Mouse (Mus musculus): ENCODE results near the gene Narfl.

Gene Narfl

DNA sequence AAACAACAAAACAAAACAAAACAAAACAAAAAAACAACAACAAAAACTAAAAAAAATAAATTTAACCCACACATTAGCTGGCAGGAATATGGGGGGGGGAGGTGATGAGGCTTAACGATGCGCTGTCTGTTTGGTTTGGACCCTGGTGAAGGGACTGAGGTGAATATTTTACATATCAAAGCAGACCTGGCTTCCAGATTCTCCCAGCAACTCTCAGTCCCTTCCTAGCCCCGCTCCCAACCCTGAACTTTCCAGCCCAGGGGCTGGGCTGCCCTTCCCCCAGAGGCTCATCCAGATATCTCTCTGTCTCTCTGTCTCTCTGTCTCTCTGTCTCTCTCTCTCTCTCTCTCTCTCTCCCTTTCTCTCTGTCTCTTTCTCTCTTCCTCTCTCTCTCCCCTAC is 11.0 kb upstream of the Narfl start:
- DNase-seq (ENCODE audit: low spot score) = no peak

DNA sequence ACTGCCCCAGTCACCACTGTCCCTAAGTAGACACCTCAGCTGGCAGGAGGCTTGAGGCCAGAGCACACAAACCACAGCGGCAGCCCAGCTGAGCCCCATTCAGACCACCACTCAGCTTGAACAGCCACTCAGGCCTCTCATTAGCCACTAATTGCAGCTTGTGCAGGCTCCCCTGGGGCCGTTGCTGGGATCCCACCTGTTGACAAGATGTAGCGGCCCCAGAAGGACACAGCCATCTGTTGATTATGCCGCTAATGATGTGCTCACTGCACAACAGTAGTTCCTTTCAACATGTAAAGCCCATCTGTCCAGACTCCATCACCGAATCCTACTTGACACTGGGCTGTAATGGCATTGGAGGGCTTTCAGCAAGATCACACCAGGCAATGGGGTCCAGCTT is 7.7 kb upstream of the Narfl start:
- no peak for DNase-seq (ENCODE audit: low spot score)

DNA sequence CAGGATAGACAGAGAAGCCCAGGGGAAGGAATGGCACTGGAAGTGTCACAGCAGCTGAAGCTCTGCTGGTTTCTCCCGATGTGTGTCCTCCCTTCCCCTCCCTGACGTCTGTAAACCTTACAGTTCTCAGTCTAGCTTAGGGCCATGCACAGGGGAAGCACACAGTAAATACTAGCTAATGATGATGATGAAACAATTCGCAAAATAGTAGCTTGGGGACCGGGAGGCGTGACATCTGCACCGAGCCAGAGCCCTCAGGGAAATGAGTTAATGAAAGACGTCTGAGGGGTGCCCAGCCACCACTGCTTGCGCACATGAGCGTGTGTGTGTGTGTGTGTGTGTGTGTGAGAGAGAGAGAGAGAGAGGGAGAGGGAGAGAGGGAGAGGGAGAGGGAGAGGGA is 4.2 kb upstream of the Narfl start:
- no peak for DNase-seq (ENCODE audit: low spot score)

DNA sequence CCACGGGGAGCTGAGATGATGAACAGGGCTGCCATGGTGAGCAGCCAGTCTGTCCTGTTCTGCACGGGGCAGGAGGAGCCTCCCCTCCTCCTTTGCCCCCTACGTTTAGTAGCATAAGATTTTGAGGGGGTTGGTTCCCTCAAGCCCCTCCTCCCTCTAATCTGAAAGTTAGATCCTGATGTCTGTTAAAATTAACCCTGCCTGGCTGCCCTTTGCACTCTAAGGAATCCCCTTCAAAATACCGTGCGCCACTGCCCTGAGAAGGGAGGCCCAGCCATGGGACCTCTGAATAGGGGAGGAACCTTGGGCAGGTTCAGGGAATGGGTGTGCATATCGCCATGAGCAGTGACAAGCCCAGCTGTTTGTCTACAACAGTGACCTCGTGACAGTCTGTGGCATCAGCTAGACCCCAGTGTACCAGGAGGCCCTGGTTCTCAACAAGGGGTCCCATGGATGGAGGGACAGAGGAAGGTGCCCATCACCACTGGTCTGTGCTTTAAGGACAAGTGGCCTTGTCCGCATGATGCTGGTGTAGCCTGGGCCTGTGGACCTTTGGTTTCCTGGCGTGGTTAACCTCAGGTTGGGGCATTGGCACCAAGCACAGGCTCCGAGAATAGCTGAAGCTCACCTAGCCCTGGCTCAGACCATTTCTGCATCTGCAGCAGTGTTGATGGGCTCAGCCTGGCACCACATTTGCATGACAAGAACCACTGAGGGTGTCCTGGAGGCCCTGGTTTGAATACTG is 1.9 kb downstream of the Narfl start:
- no peak for DNase-seq (ENCODE audit: low spot score)

DNA sequence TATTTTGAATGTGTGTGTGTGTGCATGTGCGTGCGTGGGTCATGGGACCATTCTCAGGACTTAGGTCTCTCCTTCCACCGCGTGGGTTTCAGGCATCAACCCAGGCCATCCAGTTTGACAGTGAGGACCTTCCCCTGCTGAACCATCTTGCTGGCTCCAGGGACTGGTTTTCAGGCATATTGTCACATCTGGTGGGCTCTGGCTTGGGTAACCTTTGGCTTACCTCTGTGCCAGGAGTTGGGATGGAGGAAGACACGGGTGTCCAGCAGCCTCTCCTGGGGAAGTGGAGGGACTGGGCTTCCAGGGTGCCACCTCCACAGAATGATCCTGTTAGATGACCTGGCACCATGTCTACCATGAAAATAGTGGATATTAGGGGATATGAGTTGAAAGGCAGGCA is 4.4 kb downstream of the Narfl start:
- DNase-seq (ENCODE audit: low spot score) = no peak

DNA sequence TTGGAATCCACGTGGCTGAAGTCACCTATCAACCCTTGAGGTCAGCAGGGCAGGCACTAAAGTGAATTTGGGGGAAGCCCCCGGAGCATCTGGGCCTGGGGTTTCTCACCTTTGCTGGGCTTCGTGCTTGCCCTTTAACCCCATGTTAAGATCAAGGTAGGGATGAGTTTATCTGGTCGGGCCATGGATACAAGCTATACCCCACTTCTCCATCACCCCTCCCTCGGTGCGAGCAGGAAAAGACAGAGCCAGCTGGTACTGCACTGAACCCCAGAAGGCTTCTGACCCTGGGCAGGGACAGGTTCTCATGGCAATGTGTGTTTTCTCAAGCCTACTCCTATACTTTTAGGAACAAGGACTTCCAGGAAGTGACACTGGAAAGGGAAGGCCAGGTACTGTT is 7.8 kb downstream of the Narfl start:
- DNase-seq (ENCODE audit: low spot score) = no peak

DNA sequence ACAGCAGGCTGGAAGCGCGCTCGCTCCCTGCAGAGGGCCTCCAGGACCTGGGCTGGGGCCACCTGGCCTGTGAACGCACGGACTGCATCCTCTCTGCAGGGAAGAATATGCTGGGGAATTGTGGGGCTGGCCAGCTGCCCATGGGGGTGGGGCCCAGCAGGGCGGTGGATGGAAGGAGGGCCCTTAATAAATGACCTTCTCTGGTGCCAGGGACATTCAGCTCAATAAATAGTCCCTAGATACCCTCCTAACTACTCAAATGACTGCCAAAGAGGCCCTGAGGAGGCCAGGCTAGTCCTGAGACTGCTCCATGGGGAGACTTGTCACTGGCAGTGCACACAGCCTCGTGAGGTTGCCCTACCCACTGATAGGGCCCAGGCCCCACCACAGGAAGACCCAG is 9.5 kb downstream of the Narfl start:
- no peak for DNase-seq (ENCODE audit: low spot score)

DNA sequence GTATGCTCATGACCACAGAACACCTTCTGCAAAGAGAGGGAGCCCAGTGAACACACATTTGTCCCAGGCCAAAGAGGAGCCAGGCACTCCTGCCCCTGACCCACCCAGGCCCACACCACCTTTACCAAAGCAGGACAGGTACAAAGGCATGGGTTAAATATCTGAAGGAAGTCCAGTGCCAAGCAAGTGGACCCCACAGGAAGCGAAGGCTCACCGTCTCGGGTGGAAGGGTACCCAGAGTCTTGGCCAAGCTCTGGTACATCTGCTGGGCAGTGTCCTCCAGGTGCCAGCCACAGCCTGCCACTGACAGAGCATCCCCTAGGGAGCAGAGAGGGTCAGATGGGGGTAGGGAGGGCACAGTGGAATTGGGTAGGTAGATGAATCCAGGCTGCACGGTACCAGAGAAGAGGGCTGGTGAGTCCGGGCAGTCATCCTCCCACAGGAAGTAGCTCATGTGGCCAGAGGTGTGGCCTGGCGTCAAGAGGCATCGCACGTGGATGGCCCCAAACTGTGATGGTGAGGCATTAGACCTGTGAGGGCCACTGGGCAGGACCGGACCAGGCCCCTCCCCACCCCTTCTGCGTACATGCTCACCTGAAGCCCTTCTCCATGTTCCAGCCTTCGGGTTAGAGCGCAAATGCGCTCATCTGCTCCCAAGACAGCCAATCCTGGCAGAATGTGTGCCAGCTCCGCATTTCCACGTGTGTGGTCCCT is 10.4 kb downstream of the Narfl start:
- DNase-seq (ENCODE audit: low spot score) = no peak

DNA sequence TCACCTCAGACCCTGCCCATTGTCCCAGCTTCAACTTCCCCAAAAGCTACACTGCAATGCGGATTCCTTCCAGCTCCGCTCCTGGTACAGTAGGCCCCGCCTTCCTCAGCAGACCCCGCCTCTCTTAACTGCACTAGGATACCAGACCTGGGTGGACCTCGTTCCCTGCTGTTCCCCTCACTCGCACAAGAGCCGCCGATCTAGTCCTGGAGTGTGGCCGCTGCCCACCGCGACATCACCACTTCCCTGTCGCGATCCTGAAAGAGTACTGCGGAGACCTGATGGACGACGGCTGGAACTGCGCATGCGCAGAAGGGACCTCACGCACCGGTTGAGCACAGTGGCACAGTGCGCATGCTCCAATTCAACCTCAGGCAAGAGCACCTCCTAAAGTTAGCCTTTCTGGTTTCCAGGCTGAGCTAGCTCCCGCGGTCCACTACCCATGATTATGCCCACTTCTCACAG is 11.7 kb downstream of the Narfl start, which contains the start of gene Haghl:
Haghl (minus strand) TSS at position 393 of the 465 bp plus-strand sequence.
- DNase-seq (ENCODE audit: low spot score) = peak; percentile 91

DNA sequence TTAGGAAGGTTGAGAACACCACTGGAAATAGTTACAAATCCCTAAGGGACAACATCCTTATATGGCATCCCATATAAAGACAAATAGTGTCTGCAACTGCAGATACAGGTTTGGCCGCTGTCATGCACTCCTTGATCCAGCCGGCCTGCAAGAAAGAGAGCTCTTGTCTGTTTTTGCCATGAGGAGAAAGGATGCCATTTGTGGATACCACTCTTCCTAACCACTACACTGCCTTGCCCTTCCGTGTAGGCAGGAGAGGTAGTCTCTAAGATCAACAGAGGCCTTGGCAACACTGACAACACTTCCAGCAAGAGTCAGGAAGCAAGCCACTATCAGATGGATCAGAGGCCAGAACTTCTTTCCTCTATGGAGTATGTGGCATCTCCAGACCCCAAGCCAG is 12.7 kb downstream of the Narfl start, which contains the start of gene Ccdc78:
Ccdc78 (plus strand) TSS at position 301 of the 400 bp plus-strand sequence.
- DNase-seq (ENCODE audit: low spot score) = no peak

DNA sequence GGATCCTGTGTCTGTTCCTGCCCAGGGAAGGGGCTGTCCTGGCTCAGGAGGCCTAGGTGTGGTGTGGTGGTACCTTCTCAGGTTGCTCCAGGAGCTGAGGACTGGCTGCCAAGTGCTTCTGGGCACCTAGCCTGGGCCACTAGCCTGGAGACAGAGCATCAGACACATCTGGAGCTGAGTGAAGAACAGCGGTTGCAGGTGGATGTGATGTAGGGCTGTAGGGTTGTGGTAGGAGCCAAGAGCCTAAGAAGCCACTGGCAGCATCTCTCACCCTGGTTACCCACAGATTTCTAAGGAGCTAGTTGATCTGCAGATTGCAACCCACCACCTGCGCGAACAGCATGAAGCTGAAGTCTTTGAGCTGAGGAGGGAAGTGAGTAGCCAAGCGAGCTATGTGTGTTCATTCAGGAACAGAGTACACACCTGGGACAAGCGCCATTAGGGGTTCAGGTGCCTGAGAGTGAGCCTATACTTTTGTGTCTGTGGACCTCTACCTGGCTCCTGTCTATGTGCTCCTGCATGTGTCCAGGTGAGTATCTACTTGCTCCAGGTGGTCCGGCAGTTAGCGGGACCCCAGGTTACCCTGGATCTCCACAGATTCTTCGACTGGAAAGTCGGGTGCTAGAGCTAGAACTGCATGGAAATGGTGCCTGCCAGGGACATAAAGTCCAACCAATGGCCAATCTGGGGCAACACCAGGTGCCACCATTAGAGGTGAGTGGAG is 13.4 kb downstream of the Narfl start:
- DNase-seq (ENCODE audit: low spot score) = no peak

DNA sequence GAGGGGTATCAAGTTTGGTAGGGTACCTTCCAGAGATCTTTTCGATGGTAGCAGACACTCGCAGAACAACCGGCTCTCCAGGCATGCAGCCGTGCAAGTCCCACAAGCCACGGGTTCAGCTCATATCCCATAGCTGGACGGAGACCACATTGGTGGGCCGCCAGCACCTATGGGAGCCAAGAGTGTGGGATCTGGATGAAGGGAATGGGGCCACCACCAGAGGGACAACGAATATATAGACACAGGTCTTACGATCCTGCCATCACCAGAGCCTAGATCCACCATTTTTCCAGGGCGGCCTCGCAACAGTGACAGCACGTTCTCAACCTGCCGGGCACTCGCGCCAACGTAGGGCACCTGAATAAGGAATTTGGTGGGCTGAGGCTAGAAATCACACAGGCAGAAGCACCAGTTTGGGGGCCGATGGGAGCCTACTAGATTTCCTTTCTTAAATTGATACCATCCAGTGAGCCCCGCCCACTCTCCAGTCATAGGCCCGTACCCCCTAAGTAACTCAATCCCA is 17.8 kb downstream of the Narfl start:
- no peak for DNase-seq (ENCODE audit: low spot score)

DNA sequence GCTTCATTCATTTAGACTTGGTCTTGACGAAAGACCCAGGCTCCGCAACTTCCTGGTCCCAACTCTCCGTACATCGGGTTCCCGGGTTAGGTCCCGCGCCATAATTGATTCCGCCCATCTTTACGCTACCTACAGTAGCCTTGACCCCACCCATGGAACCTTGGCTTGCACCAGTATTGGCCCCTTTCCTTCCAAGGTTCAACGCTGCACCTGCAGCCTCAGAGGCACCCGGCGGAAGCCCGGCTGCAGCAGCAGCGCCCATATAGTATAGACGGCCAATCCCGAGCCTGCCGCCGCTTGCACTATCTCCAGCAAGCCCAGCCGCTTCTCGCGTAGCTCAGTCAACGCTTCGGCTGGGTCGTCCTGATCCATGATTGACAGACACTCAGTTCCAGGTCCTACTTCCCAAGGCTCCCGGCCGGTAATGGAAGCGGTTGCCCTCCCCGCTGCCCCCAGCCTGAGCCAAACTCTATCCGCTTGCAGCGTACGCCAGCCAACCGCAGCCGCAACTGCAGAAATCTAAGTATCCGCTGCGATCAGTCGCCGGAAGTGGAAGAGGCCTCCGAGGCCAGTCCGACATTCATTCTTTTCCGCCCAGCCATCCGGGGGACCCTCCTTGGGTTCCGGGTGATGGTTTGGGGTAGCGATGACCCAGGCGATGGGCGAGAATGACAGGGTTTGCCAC is 18.4 kb downstream of the Narfl start:
- peak; percentile 78 for DNase-seq (ENCODE audit: low spot score)

DNA sequence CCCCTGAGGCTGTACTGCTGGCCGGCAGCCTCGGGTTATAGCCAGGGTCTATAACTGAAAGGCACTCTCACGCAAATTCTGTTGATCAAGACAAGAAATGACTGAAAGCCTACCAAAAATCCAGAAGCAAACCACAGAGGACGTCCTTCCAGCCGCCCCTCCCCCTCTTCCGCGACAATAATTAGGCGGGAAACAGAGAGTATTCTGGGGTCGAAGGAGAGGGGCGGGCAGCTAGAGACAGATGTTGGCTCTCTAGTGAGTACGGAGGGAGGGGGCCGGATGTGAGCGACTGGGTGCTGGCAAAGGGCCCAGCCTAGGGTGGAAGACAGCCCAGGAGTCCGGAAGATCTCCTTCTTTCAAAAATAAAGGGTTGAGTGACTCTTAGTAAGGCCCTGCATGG is 19.0 kb downstream of the Narfl start, which contains the start of gene Fam173a:
Fam173a (minus strand) TSS at position 287 of the 400 bp plus-strand sequence.
- peak; percentile 54 for DNase-seq (ENCODE audit: low spot score)

DNA sequence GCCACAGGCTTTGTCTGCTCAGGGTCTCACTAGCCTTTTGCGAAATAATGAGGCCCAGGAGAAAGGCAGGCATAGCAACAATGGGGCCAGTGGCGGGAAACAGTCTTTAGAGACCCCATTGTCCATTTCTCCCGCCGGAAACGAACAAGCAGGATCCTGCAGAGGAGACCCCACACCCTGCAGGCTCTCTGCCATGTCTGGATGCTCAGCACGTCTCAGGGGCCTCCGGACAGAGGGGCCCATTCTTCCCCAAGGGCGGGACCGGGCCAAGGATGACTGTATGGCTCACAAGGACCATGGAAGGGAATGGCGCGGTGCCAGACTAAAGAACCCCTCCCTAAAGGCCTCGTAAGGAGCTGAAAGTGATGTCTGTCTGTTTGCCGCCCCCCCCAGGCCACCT is 20.6 kb downstream of the Narfl start:
- no peak for DNase-seq (ENCODE audit: low spot score)

DNA sequence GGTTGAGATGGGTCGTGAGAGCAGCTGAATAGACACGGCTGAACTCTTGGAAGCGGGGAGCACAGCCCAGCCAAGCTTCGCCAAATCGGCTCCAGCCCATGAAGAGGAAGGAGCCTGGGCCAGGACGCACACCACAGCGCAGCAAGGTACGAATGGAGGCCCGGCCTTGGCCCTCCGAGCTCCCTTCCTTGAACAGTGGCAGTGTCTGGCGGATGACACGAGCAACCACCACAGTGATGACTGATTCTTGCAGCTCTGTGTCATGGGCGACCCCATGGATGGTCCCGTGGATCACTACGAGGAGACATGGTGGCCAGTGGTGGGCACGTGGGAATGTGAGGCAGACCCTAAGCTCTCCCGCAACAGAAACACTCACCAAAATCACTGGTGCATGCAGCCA is 21.4 kb downstream of the Narfl start:
- no peak for DNase-seq (ENCODE audit: low spot score)

DNA sequence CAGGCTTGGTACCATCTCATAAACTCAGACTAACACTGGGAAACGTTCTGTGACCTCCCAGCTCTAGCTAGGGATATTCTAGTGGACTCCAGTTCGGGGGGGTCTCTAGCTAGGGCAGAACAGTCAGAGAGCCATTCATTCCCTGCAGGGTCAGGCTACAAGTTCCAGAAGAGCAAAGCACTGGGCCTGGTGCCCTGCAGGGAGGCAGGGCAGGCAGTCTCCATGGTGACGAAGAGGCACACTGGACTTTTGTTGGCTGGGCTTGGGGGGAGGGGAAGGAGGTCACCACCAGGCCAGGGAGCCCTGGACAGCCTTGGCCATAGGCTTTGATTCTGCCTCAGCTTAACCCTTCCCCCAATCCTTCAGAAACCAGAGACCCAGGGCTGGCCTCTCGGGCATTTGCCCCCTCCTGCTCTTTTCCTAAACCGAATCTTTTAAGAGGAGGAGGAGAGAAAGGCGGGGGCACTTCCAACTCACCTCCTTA is 22.1 kb downstream of the Narfl start, which contains the start of gene AC134908.4:
AC134908.4 (minus strand) TSS at position 51 of the 484 bp plus-strand sequence.
- no peak for DNase-seq (ENCODE audit: low spot score)

DNA sequence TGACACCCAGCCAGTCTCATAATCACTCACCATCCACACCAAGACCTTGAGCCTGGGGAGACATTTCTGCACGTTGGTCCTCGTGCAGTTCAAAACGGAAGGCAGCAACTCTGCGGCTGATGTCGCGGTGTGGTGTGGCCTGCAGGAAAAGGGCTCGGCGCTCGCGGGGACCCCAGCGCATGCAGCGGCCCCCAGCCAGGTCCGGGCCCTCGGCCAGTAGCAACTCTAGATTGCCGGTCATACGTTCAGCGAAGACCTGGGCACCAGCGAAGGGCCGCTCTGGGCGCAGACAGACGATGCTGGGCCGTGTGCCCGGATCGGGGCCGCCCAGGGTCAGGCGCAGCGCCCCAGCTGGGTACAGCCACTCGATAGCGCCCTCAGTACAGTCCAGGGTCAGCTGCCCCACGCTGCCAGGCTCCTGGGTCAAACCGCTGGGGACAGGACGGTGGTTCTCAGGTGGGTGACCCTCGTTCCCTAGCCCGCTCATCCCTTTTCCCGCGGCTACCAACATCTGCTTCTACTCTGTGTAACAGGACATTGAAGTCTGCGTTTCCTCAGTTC is 22.7 kb downstream of the Narfl start:
- no peak for DNase-seq (ENCODE audit: low spot score)

DNA sequence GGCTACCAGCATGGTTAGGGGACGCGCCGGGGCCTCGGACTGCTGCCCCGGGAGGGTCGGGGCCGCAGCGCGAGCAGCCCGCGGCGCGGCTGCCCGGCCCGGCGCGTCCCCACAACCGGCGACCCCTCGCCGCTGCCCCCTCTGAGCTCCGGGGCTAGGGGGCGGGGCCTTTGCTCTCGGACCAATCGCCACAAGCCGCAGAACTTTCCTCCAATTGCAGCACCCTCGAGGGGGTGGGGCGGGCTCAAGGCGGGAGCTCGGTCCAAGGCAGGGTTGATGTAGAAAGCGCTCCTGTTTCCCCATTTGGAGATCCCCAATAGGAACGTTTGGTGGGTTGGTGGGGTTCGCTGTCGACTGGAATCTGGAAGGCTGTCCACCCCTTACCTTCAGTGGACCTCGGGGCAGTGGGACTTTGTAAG is 23.4 kb downstream of the Narfl start, which contains the start of gene Metrn:
Metrn (minus strand) TSS at position 186 of the 419 bp plus-strand sequence.
- DNase-seq (ENCODE audit: low spot score) = peak; percentile 75

DNA sequence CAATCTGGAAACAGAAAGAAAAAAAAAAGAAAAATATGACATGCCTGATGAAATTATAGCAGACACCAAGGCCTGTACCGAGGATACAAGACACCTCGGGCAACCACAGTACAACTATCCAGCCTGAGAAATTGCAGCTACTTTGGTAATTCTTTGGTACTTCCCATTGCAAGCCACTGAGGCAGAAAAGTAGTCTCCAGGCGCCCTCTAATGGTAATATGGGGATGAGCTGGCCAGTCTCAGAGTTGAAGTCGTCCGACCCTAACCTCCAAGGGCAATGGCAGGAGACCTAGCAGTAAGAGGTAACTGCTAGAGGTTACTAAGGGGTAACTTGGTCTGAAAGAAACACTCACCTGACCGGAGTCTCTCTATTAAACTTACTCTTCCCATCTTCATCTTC is 27.5 kb downstream of the Narfl start:
- peak; percentile 50 for DNase-seq (ENCODE audit: low spot score)

Data from spleen, adult 12 weeks (tissue).